Mouse (Mus musculus) gastrocnemius, adult 2 months (tissue): Measurements from ENCODE around the gene Sh3gl3. TPM values are rescaled to one million over a fixed set of nuclear protein-coding genes. Genes with fewer than 3 reads are reported as not detected.

Experiments
- DNase-seq: peaks from one replicate; pipeline ENCODE4 v3.0.0; 2022
- H3K27ac ChIP-seq: fragments of 200-600 bp; 2 replicates; pipeline ENCODE4 v1.8.1; 2022; ENCODE audit warnings: mild to moderate bottlenecking
- H3K4me3 ChIP-seq: fragments of 200-600 bp; 2 replicates; pipeline ENCODE4 v1.8.1; 2022; ENCODE audit warnings: mild to moderate bottlenecking, moderate library complexity
- CTCF ChIP-seq: fragments of 200-600 bp; IDR thresholded peaks from 2 replicates; pipeline ENCODE4 v1.8.1; 2022; ENCODE audit warnings: antibody characterized with exemption, mild to moderate bottlenecking, moderate library complexity
- intact Hi-C: fragments of 180-260 bp; cut with DNase I; formaldehyde crosslinking; loops from one replicate; pipeline ENCODE4 v1.15.1; 2025
- total RNA-seq, 2 experiments: library from RNA; stranded (reverse); gene quantifications; 2 replicates each; pipeline ENCODE4 v1.2.3; 2021

Gene Sh3gl3
- total RNA-seq, 2 experiments from 2014 or later = 0.41 to 0.47 TPM

DNA sequence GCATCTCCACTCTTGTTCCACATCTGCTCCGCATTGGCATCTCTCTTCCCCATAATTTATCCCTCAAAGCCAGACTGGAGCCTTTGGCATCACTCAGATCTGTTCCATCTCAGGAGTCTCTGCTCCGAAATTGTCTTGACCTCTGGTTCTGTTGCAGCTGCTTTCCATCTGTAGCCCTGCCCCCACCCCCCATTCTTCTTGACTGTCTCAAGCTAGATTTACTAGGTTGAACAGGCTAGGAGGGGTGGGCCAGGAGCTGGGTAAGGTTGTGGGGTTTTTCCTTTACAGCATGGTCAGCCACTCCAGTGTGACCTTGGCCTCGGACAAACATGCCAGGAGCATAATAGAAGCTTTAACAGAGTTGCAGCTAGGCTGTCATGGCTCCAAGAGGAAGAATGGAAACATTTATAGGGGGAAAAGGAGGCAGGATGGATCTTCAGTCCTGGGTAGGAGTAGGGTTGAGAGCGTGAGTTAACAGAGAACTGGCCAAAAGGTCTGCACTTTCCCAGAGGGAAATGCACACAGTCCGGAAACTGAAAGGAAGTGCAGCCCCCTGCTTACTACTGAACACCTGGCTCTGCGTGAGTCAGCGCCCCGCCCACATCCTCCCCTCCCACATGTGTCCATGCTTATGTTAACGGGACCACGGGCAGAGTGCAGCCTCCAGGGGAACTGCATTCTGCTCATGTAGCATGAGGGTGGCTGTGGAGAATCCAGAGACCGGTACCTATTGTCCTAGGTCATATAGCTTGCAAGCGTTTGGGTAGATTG is 30.6 kb downstream of the Sh3gl3 start:
- TF ChIP-seq CTCF = no peak
- intact Hi-C loops = no loop called here
- no peak for DNase-seq
- Histone ChIP-seq H3K27ac (no peak overlapping the region), H3K4me3 (peak overlapping the region; percentile 5; the same call in 1 of the 2 replicates)

- no peak overlapping the region for H3K4me3 ChIP-seq
- DNase-seq = no peak
- no peak overlapping the region for H3K27ac ChIP-seq
- intact Hi-C loops = no loop called here
- no peak for TF ChIP-seq CTCF
Observed at GRCm38 (mm10) chr7:82204975-82205374, 31.3 kb downstream of the Sh3gl3 start.

DNA sequence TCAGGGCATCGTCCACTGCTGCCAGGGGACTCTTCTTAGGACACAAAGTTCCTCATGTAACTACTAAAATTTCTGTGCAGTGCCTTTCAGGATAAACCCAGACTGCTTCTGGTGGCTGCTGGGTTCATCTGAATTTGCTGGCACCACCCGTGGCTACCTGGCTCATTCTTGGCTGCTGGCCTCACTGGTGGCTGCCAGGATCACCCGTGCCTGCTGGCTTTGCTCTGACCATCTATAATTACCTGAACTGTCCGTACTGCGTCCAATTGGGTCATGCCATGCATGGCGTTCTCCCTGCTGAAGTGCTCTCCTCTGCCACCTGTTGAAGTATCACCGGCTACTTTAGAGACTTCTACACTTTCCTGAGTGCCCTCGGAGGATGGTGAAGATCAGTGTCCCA is 33.1 kb downstream of the Sh3gl3 start:
- H3K4me3 ChIP-seq = no peak overlapping the region
- intact Hi-C loops = no loop called here
- peak; percentile 36 for DNase-seq
- no peak overlapping the region for H3K27ac ChIP-seq
- TF ChIP-seq CTCF = no peak

DNA sequence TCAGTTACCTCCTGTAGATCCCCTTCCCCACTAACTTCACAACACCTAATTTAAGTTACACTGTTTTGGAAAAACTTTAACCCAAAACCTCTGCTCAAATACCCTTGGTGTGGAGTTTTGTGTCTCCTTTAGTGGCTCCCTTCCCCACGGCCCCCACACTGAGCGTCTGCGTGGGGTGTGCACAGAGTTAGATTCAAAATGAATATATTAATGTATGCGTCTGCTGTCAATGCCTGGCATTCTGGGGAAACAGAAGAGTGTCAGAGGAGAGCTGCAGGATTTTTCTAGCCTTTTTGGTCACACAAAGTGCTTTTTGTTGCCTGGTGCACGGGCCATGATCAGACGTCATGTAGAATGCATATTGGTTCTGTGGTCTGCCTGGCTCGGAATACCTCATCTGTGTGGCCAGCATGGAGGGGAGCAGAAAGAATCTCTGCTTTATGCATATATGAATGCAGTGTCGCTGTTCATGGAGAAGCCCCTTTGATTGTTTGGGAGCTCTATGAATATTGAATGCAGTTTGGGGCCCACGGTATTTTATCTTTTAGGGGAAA is 47.8 kb downstream of the Sh3gl3 start:
- Histone ChIP-seq H3K27ac (no peak overlapping the region), H3K4me3 (no peak overlapping the region)
- intact Hi-C loops = no loop called here
- DNase-seq = no peak
- no peak for TF ChIP-seq CTCF

DNA sequence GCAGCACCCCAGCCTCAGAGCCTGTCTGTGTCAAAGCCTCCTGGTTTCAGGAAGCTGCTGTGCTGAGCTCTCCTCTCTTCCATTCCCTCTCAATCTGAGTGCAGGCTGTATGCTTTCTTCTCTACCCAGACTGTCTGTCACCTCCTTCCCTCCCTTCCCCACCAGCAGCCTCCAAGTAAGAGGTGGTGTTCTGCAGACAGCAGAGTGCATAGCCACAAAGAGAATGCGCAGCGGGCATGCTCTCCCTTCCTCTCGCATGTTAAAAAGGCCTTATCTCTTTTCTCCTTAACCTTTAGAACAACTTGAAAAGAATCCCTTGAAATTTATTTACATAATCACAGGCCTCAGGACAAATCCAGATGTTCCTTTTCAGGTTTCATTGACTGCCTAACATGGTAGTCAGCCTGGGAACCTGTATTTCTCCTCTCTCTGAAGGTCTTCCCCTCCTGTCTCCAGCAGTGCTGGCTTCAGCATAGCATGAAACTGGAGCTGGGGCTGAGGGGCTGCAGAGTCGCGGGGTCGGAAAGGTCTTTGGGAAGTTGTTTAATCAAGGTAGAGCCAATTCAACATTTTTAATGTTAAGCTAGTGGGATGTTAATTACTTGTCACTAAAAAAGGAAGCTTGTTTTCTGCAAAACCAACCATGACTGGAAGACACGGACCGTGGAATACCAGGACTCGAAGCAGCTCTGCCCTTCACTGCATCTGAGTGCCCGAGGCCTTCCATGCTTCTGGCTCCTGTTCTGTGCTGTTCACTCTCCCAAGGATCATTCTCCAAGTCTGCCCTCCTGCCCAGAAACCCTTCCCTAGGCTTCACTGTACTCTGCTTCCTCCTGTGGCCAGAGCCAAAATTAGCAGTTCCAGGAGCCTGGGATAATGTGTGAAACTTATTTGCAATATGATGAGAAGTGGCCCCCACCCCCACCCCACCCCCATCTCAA is 50.5 kb downstream of the Sh3gl3 start:
- Histone ChIP-seq H3K27ac (no peak overlapping the region), H3K4me3 (no peak overlapping the region)
- no peak for TF ChIP-seq CTCF
- no peak for DNase-seq
- intact Hi-C loops = no loop called here

DNA sequence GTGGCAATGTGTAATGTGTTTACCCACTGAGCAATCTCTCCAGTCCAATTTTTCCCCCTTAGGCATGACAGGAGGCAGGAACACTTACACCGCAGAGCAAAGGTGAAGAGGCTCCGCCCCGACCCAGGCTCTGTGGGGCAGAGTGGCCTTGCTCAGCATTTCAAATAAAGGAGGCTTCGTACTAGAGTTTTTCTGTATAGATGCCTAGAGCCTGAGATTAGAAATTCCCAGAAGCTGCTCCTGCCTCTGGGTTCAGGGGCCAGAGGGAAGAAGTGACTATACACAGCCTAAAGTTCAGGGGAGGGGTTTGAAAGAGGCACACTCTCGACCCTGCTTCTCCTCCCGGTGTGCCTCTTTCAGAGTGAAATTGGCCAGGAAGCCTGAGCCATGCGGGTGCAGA is 59.6 kb downstream of the Sh3gl3 start:
- intact Hi-C loops = no loop called here
- DNase-seq = no peak
- no peak for TF ChIP-seq CTCF
- H3K27ac ChIP-seq = no peak overlapping the region
- no peak overlapping the region for H3K4me3 ChIP-seq

DNA sequence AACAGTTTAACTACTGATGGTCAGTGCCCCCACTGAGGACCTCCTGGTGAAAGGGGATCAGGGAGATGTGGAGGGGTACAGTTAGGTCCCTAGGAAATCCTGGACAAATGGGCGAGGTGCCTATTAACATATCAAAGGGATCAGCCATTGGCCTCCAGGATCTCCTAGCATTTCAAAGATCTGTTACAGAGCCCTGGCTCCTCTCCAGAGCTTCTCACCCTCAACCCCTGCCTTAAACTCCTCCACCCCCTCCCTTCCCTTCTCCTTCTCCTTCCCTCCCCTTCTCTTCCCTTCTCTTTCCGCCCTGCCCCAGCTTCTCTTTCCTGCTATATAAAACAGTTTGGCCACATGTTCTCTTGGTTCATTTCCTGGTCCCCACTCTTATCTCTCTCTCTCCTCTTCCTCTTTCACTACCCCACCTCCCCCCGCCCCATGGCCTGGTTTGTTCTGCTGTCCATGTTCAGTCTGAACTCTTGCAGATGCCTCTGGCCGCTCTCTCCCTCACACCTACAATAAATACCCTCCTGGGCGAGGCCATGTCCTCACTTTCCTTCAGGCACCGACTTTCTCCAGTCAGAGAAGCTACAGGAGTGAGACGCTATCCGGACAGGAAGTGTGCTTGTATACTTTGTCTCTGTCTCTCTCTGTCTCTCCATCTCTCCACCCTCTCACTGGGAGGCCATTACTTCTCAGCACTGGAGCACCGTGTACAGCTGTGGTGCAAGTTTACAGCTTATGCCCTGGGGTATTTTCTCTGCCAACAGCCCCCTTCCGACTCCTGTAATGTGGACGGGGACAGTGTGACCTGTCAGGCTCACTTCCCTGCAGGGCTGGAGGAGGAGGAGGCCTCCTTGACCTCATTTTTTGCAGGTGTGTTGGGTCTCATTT is 60.6 kb downstream of the Sh3gl3 start:
- DNase-seq = no peak
- intact Hi-C loops = no loop called here
- TF ChIP-seq CTCF = no peak
- Histone ChIP-seq H3K4me3 (no peak overlapping the region), H3K27ac (no peak overlapping the region)

- H3K4me3 ChIP-seq = no peak overlapping the region
- TF ChIP-seq CTCF = no peak
- DNase-seq = no peak
- no peak overlapping the region for H3K27ac ChIP-seq
- intact Hi-C loops = no loop called here
Observed at GRCm38 (mm10) chr7:82234898-82235290, 61.3 kb downstream of the Sh3gl3 start.

DNA sequence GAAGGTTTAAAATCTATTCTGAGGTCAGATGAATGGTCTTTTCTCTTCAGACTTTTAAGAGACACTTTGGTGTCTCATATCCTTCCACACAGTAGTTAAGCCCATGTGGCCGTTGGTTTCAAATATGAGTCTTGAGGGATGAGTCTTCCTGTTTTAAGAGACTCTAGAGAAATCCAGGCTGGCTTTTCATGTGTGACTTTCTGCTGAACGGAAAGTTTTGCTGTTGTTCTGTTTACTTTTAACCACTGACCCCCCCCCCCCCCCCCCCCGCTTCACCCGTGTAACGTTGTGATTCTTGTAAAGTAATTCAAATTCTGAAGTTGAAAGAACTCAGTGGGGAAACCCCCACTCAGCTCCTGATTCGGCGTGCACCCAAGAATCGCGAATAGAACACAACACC is 61.8 kb downstream of the Sh3gl3 start:
- intact Hi-C loops = no loop called here
- Histone ChIP-seq H3K4me3 (no peak overlapping the region), H3K27ac (no peak overlapping the region)
- no peak for TF ChIP-seq CTCF
- no peak for DNase-seq

DNA sequence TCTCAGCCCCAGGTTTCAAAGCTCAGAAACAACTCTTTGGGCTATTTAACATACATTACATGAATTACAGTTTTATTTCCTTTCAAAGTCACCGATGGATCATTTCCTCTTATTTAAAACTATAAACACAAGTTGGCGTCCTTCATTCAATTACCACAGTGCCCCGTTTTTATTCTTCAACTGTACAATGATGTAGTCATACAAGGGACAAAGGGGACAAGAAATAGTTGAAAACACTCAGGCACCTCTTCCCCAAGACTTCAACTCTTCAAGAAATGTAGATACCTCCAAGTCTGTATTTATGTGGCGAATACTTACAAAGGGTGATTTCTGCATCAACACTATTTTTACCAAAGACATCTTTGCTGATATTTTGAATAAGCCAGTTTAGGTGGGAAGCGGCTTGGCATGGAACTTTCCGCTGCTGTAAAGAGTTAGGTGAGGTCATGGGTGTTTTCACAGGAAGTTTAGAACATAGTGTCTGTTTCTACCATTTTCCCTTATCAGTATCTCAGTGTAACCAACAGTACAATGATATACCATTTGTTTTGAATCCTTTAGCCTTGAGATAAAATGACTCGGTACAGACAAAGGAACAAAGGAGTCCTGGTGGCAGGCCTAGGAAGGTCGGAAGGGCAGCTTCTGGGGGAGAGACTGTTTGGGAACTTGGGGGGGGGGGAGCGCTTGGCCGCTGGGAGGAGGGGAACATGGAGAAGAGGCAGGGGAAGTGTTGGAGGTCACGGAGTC is 62.7 kb downstream of the Sh3gl3 start:
- Histone ChIP-seq H3K4me3 (no peak overlapping the region), H3K27ac (no peak overlapping the region)
- intact Hi-C loops = no loop called here
- no peak for TF ChIP-seq CTCF
- DNase-seq = no peak

GRCm38 (mm10) chr7:82236899-82237162 is 63.2 kb downstream of the Sh3gl3 start:
- intact Hi-C loops = no loop called here
- TF ChIP-seq CTCF = no peak
- no peak overlapping the region for H3K27ac ChIP-seq
- H3K4me3 ChIP-seq = no peak overlapping the region
- no peak for DNase-seq
